Mouse (Mus musculus): ENCODE measurements at regions not wholly inside any gene's neighbourhood (a gene's known extent, or its start where the extent isn't known, plus 50 kb on each side); places are given as distances from the start of the nearest gene placed in this dataset.
"Not testable (repeated sequence)": the region's sequence is repeated elsewhere in the genome, so short reads cannot be mapped to it uniquely, and the experiment has no call there.

DNA sequence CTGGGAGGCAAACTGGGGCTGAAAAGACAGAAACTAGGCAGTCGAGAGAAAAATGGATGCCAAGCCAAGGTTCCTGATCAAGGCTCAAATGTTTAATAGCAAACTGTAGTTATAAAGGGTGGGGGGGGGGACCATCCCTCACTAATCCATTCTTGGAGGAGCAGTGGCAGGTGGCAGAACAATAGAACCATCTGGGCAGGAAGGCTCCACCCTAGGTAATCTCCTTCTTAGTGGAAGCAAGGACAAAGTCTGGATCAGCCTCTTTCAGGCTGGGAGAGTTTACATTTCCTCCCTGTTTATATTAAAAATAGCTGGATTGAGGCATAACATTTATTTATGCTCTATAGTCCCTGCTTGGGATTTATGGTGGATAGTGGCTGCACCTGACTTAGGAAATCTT lies 180.8 kb downstream of the Cdh9 start:
- ATAC-seq (ENCODE audit: insufficient number of reproducible peaks, low FRiP score, low TSS enrichment, low read depth): no peak
- Histone ChIP-seq H3K9me3 (ENCODE audit: control insufficient read depth, low read length) (no peaks in the 10 kb centered on the region), H3K27me3 (ENCODE audit: control insufficient read depth, insufficient read depth, low read length) (no peaks in the 10 kb centered on the region), H3K27ac (replicated peaks; ENCODE audit: low read depth, low read length) (no peak overlapping the region), H3K4me2 (ENCODE audit: low read depth, severe bottlenecking) (no peak overlapping the region), H3K4me1 (ENCODE audit: control insufficient read depth, insufficient read depth, low read length) (no peaks in the 10 kb centered on the region), H3K9ac (ENCODE audit: low read length) (no peak overlapping the region), H3K36me3 (ENCODE audit: control insufficient read depth, insufficient read depth, low read length) (no peaks in the 10 kb centered on the region), H3K4me3 (ENCODE audit: low read depth, low read length) (no peak overlapping the region)
- 92% methylated on average over 1 of the region's 1 CpGs for WGBS
- no peak for DNase-seq (ENCODE audit: low spot score)

DNA sequence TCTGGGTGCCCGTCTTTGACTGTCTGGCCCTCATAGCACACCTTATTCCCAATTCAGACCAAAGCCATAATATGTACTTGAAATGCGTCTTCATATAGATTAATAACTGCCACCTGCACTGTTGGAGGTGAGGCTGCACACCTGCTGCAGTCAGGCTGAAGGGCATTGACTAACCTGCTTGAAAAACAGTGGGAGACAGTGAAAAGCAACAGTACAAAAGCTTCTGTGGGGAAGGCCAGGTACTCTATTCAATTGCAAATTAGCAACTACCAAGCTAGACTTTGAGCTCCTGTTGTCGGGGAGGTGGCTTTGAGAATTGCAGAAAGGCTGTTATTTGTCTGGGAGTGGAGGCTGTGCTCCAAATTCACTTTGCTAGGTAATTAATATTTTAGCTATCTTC lies 181.4 kb downstream of the Cdh9 start:
- DNase-seq (ENCODE audit: low spot score); H3K4me3 ChIP-seq (ENCODE audit: low read depth, low read length); H3K27ac ChIP-seq (replicated peaks; ENCODE audit: low read depth, low read length); H3K9ac ChIP-seq (ENCODE audit: low read length); ATAC-seq (ENCODE audit: insufficient number of reproducible peaks, low FRiP score, low TSS enrichment, low read depth); H3K4me1 ChIP-seq (ENCODE audit: control insufficient read depth, insufficient read depth, low read length); H3K27me3 ChIP-seq (ENCODE audit: control insufficient read depth, insufficient read depth, low read length); H3K36me3 ChIP-seq (ENCODE audit: control insufficient read depth, insufficient read depth, low read length); H3K4me2 ChIP-seq (ENCODE audit: low read depth, severe bottlenecking); H3K9me3 ChIP-seq (ENCODE audit: control insufficient read depth, low read length): not testable (repeated sequence)
- 90% methylated on average over 3 of the region's 3 CpGs for WGBS

DNA sequence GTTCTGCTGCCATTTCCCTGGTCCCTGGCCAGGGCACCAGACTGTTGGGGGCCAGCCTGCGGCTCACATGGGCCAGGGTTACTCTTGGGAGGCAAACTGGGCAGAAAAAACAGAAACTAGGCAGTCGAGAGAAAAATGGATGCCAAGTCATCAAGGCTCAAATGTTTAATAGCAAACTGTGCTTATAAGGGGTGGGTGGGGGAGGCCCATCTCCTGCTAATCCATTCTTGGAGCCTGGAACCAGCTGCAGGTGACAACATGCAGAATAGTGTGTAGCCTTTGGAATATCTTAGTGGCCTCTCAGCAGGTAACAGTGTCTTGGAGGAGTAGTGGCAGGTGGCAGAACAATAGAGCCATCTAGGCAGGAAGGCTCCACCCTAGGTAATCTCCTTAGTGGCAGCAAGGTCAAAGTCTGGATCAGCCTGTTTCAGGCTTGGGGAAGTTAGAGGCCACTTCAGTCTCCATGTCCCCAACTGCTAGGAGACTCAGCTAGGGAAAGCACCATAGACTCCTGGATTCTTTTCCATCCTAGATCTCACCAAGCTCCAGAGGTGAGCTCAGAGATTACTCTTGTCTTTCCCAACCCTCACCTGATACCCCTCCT lies 186.5 kb downstream of the Cdh9 start:
- Histone ChIP-seq H3K4me2 (ENCODE audit: low read depth, severe bottlenecking) (no peak overlapping the region), H3K9me3 (ENCODE audit: control insufficient read depth, low read length) (no peaks in the 10 kb centered on the region), H3K36me3 (ENCODE audit: control insufficient read depth, insufficient read depth, low read length) (no peaks in the 10 kb centered on the region), H3K27me3 (ENCODE audit: control insufficient read depth, insufficient read depth, low read length) (no peaks in the 10 kb centered on the region), H3K4me1 (ENCODE audit: control insufficient read depth, insufficient read depth, low read length) (no peaks in the 10 kb centered on the region), H3K9ac (ENCODE audit: low read length) (no peak overlapping the region), H3K4me3 (ENCODE audit: low read depth, low read length) (no peak overlapping the region), H3K27ac (replicated peaks; ENCODE audit: low read depth, low read length) (no peak overlapping the region)
- ATAC-seq (ENCODE audit: insufficient number of reproducible peaks, low FRiP score, low TSS enrichment, low read depth) (no peak), DNase-seq (ENCODE audit: low spot score) (no peak)
- WGBS: 68% methylated on average over 2 of the region's 2 CpGs

DNA sequence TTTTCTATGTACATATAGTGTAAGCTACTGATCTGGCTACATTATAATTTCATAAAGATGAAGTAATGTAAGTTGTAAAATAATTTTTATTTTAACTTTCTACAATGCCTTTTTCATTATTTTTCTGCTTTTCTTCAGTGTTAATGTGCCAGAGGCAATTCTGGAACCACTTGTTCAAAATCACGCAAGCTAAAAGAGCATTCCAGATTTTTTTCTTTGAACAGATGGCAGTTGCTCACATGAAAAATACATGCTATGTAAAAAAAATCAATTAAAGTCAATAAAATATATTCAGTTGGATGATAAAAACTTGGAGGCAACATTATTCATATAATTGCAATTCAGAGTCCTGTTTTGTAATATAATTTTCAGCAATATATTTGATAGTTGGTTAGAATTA lies 194.7 kb downstream of the Cdh9 start:
- Histone ChIP-seq H3K4me2 (ENCODE audit: low read depth, severe bottlenecking) (no peak overlapping the region), H3K27ac (replicated peaks; ENCODE audit: low read depth, low read length) (no peak overlapping the region), H3K4me3 (ENCODE audit: low read depth, low read length) (no peak overlapping the region), H3K9ac (ENCODE audit: low read length) (no peak overlapping the region), H3K9me3 (ENCODE audit: control insufficient read depth, low read length) (no peaks in the 10 kb centered on the region), H3K36me3 (ENCODE audit: control insufficient read depth, insufficient read depth, low read length) (no peaks in the 10 kb centered on the region), H3K27me3 (ENCODE audit: control insufficient read depth, insufficient read depth, low read length) (no peaks in the 10 kb centered on the region), H3K4me1 (ENCODE audit: control insufficient read depth, insufficient read depth, low read length) (no peaks in the 10 kb centered on the region)
- DNase-seq (ENCODE audit: low spot score) (no peak), ATAC-seq (ENCODE audit: insufficient number of reproducible peaks, low FRiP score, low TSS enrichment, low read depth) (no peak)
- 89% methylated on average over 1 of the region's 1 CpGs for WGBS

DNA sequence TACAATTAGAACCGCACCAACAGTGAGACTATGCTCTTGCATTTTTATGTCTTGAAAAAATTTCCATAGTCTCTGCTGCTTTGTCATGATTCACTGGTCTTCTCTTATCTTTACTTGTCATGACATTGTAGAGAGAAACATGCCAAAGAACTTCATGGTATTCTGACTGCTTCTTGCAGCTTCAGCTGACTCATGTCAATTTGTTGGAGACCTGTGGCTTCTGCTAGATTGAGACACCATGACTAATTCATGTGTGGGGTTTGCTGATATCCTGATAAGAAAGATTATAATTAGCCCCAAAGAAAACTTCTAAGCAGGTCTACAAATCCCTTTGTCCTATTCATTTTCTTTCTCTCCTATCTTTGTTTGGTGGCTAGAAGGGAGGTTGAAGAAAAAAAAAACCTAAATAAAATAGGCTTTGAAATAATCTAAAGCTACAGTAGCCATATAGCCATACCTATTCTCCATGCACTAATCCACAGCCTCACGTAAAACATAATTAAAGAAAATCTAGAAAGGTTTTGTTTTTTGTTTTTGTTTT lies 204.7 kb downstream of the Cdh9 start:
- H3K9ac ChIP-seq (ENCODE audit: low read length): no peak overlapping the region
- ATAC-seq (ENCODE audit: insufficient number of reproducible peaks, low FRiP score, low TSS enrichment, low read depth): no peak
- no peak overlapping the region for H3K4me2 ChIP-seq (ENCODE audit: low read depth, severe bottlenecking)
- no peak for DNase-seq (ENCODE audit: low spot score)
- H3K27ac ChIP-seq (replicated peaks; ENCODE audit: low read depth, low read length): no peak overlapping the region
- H3K36me3 ChIP-seq (ENCODE audit: control insufficient read depth, insufficient read depth, low read length): no peaks in the 10 kb centered on the region
- H3K4me1 ChIP-seq (ENCODE audit: control insufficient read depth, insufficient read depth, low read length): no peaks in the 10 kb centered on the region
- H3K27me3 ChIP-seq (ENCODE audit: control insufficient read depth, insufficient read depth, low read length): no peaks in the 10 kb centered on the region
- no peak overlapping the region for H3K4me3 ChIP-seq (ENCODE audit: low read depth, low read length)
- no peaks in the 10 kb centered on the region for H3K9me3 ChIP-seq (ENCODE audit: control insufficient read depth, low read length)
- WGBS: 87% methylated on average over 2 of the region's 2 CpGs

DNA sequence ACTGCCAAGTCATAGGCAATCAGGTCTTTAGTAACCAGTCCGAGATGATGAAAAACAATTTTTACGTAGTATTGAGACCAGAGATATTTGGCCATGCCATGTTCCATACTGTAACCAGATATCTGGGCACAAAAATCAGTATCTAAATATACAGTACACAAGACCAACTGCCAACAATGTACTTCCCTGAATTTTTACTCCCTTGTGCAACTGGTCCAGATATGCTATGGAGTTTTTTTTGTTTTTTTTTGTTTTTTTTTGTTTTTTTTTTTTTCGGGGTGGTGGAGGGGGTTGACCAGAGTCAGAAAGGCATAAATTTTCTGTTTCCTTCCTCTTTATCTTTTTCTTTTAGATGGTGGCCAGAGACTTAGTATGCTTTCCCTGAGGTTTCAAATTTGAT lies 205.9 kb downstream of the Cdh9 start:
- Histone ChIP-seq H3K27ac (replicated peaks; ENCODE audit: low read depth, low read length) (no peak overlapping the region), H3K9ac (ENCODE audit: low read length) (no peak overlapping the region), H3K27me3 (ENCODE audit: control insufficient read depth, insufficient read depth, low read length) (no peaks in the 10 kb centered on the region), H3K4me1 (ENCODE audit: control insufficient read depth, insufficient read depth, low read length) (no peaks in the 10 kb centered on the region), H3K4me3 (ENCODE audit: low read depth, low read length) (no peak overlapping the region), H3K4me2 (ENCODE audit: low read depth, severe bottlenecking) (no peak overlapping the region), H3K9me3 (ENCODE audit: control insufficient read depth, low read length) (no peaks in the 10 kb centered on the region), H3K36me3 (ENCODE audit: control insufficient read depth, insufficient read depth, low read length) (no peaks in the 10 kb centered on the region)
- ATAC-seq (ENCODE audit: insufficient number of reproducible peaks, low FRiP score, low TSS enrichment, low read depth): no peak
- no peak for DNase-seq (ENCODE audit: low spot score)
- WGBS: 91% methylated on average over 3 of the region's 3 CpGs

DNA sequence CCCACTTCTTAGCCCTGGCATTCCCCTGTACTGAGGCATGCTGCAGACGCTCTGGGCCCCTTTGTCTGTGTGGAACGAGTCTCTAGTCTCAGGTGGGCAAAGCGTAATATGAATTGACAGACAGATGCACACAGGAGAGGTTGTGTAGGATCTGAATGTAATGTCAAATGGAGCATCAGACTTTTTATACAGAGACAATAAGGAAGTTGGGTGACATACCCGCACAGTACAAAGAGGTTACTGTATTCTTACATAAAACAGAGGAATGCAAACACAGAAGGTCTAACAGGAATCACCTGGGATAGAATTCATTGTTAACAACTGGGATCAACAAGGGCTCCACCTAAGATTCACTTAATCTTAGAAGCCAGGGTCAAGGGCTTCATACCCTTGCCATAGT lies 247.3 kb downstream of the Cdh9 start:
- H3K4me3 ChIP-seq (ENCODE audit: low read depth, low read length): not testable (repeated sequence)

DNA sequence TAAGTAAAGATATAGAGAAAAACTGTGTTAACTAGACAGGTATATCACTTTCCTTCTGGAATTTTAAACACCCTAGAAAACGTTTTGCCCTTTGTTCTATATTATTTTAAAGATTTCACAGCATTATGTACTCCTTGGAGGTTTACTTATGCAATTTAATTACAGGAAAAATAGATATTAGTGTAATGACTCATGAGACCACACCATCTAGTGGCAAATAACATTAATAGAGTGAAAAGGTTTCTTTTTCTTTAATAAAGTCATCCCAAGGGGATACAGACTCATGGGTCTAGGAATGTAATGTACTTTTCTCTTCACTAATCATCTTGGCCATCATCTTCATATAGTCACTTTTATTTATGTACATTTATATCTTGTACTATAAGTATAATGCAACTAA lies 262.3 kb downstream of the Cdh9 start:
- no peaks in the 10 kb centered on the region for H3K27me3 ChIP-seq (ENCODE audit: control insufficient read depth, insufficient read depth, low read length)
- WGBS: 7% methylated on average over 1 of the region's 1 CpGs
- DNase-seq (ENCODE audit: low spot score): no peak
- ATAC-seq (ENCODE audit: insufficient number of reproducible peaks, low FRiP score, low TSS enrichment, low read depth): no peak
- no peaks in the 10 kb centered on the region for H3K4me1 ChIP-seq (ENCODE audit: control insufficient read depth, insufficient read depth, low read length)
- H3K4me3 ChIP-seq (ENCODE audit: low read depth, low read length): no peak overlapping the region
- H3K36me3 ChIP-seq (ENCODE audit: control insufficient read depth, insufficient read depth, low read length): no peaks in the 10 kb centered on the region
- H3K27ac ChIP-seq (replicated peaks; ENCODE audit: low read depth, low read length): no peak overlapping the region
- no peak overlapping the region for H3K9ac ChIP-seq (ENCODE audit: low read length)
- H3K4me2 ChIP-seq (ENCODE audit: low read depth, severe bottlenecking): no peak overlapping the region
- H3K9me3 ChIP-seq (ENCODE audit: control insufficient read depth, low read length): no peaks in the 10 kb centered on the region

More for the DNA sequence above, 247.3 kb downstream of the Cdh9 start:
- not testable (repeated sequence) for H3K9ac ChIP-seq (ENCODE audit: low read length); H3K36me3 ChIP-seq (ENCODE audit: control insufficient read depth, insufficient read depth, low read length); H3K9me3 ChIP-seq (ENCODE audit: control insufficient read depth, low read length); H3K27ac ChIP-seq (replicated peaks; ENCODE audit: low read depth, low read length); H3K4me1 ChIP-seq (ENCODE audit: control insufficient read depth, insufficient read depth, low read length); DNase-seq (ENCODE audit: low spot score); H3K27me3 ChIP-seq (ENCODE audit: control insufficient read depth, insufficient read depth, low read length); ATAC-seq (ENCODE audit: insufficient number of reproducible peaks, low FRiP score, low TSS enrichment, low read depth); H3K4me2 ChIP-seq (ENCODE audit: low read depth, severe bottlenecking)
- 88% methylated on average over 4 of the region's 4 CpGs for WGBS

DNA sequence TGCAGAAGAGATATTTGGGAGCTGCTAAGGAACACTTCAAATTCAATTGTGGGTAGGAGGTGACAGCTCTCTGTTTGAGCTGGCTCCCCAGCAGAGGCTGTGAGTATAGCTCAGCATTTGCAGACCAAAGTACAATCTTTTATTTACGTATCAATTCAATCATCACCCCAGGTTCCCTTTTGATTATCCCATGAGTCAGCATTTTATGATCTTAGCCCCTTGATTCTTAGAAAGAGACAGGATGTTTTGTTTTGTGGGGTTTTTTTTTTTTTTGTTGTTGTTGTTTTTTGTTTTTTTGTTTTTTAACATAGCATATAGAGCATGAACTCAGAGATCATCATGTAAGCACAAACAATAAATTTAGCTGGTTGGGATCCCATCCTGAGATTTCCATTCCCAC lies 267.1 kb downstream of the Cdh9 start:
- ATAC-seq (ENCODE audit: insufficient number of reproducible peaks, low FRiP score, low TSS enrichment, low read depth) (no peak), DNase-seq (ENCODE audit: low spot score) (no peak)
- Histone ChIP-seq H3K9me3 (ENCODE audit: control insufficient read depth, low read length) (no peaks in the 10 kb centered on the region), H3K4me3 (ENCODE audit: low read depth, low read length) (no peak overlapping the region), H3K27me3 (ENCODE audit: control insufficient read depth, insufficient read depth, low read length) (no peaks in the 10 kb centered on the region), H3K9ac (ENCODE audit: low read length) (no peak overlapping the region), H3K4me1 (ENCODE audit: control insufficient read depth, insufficient read depth, low read length) (no peaks in the 10 kb centered on the region), H3K36me3 (ENCODE audit: control insufficient read depth, insufficient read depth, low read length) (no peaks in the 10 kb centered on the region), H3K4me2 (ENCODE audit: low read depth, severe bottlenecking) (no peak overlapping the region), H3K27ac (replicated peaks; ENCODE audit: low read depth, low read length) (no peak overlapping the region)
- WGBS: 75% methylated on average over 1 of the region's 1 CpGs
